Mouse (Mus musculus) mammary gland, adult 2 months (tissue): ENCODE measurements around the gene Cep89. TPM values are rescaled to one million over a fixed set of nuclear protein-coding genes. Genes with fewer than 3 reads are reported as not detected.

Source experiments
- polyA plus RNA-seq: library from polyadenylated mRNA; depleted of rRNA; stranded (reverse); fragments of >200 nt; gene quantifications from 2 replicates; pipeline ENCODE4 v1.2.3, GENCODE M21; 2012; ENCODE audit warnings: low replicate concordance; rRNA removed

Cep89 gene
- 10.5 and 17.6 TPM in 2 replicates for polyA plus RNA-seq

DNA sequence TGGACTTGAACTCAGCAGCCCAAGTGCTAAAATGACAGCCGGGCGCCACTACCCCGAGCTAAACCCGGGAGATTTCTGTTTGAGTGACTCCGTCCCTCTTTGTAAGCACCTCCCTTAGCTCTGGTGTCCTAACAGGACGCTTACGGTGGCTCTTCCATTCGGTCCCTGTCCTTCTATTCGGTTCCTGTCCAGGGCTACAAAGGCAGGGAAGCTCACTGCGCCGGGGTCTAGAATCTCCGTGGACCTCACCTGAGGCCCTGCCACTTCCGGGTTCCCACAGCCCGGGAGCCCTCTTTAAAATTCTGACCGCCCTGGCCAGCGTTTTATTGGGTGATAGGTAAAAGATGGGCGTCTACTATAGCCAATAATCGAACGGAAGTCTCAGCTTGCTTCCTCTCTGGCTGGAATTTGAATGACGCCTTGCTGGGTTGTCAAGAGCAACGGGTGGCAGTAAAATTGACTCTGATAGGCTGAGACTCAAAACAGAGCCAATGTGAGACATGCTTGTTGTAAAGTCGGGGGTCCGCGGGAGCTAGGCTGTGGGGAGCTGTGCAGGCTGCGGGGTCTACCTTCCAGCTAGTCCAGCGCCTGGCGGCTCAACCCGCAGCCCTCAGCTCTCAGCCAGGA lies at the start of gene Cep89, which contains the start of gene Faap24:
Gene Cep89 (plus strand): TSS at position 494 of the 627 bp plus-strand sequence.
Gene Faap24 (minus strand): TSS at position 295 of the 627 bp plus-strand sequence.

DNA sequence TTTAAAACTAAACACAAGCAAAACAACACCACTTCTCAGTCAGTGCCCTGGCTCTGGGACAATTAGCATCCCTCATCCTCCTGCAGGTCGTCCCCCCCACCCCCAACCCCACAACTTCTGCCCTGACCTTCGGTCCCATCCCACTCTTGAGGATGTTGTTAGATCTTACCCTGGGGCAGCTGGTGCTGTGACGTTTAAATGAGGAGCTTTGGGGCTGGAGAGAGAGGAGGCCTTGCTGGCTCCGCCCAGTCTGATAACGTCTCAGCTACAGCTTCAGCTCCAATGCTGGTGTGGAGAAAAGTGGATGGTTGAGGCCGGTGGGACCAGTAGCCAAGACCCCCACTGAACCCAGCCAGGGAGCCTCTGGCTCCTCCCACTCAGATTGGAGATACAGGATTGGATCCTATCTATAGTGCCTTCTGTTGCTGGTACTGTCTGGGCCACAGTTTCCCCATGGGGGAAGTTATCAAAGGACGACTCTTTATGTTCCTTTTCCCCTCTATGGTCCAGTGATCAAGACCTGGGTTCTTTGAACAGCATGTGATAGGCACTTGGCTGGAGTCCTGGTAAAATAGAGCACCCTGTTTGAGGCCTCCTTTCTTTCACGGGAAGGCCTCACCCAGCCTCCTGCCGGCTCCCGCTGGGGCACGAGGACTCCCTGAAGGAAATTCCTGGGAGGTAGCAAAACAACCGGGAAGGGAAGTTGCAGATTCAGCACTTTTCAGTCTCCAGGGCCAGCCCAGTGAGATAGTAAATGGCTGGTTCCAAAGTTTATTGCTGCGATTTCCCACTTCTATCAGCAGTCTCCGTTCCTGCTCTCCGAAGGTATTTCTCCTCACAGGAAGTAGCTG lies 51.4 kb downstream of the Cep89 start, which contains the start of gene Slc7a9:
Gene Slc7a9 (plus strand): TSS at position 801 of the 851 bp plus-strand sequence.

Other genes starting within 250 kb of the Cep89 start
- gene Slc7a10, start 210.7 kb upstream of the Cep89 start, polyA plus RNA-seq: 177 and 234 TPM in 2 replicates
- 19.1 and 30.6 TPM in 2 replicates for gene Lrp3, start 181.5 kb upstream of the Cep89 start, polyA plus RNA-seq
- 3.5 and 4.3 TPM in 2 replicates for gene Gpatch1, start 78.6 kb upstream of the Cep89 start, polyA plus RNA-seq
- gene Rhpn2, start 62.9 kb upstream of the Cep89 start, polyA plus RNA-seq: 5.1 and 5.3 TPM in 2 replicates
- 4.6 and 4.8 TPM in 2 replicates for gene Faap24, start 199 bp upstream of the Cep89 start, polyA plus RNA-seq
- gene Slc7a9, start 51.8 kb downstream of the Cep89 start, polyA plus RNA-seq: 0.10 TPM in 1 of 2 replicates, not detected in the other
- gene Tdrd12, start 140.7 kb downstream of the Cep89 start, polyA plus RNA-seq: 0.24 TPM in 1 of 2 replicates, not detected in the other
- 36.9 and 59.9 TPM in 2 replicates for gene Nudt19, start 159.3 kb downstream of the Cep89 start, polyA plus RNA-seq
- 0.09 and 0.10 TPM in 2 replicates for gene Rgs9bp, start 188.5 kb downstream of the Cep89 start, polyA plus RNA-seq
- gene Ankrd27, start 189.2 kb downstream of the Cep89 start, polyA plus RNA-seq: 29.2 and 32.7 TPM in 2 replicates